Mouse (Mus musculus) midbrain, postnatal 0 days (tissue): ENCODE measurements around the gene Rgp1. TPM values are rescaled to one million over a fixed set of nuclear protein-coding genes. Genes with fewer than 3 reads are reported as not detected.

Experiments used
- ATAC-seq: fragments of 200-750 bp; cut with Nextera tagmentation; 2 replicates; pipeline ENCODE4 v1.8.0; 2017; ENCODE audit warnings: moderate number of reproducible peaks, mild to moderate bottlenecking, moderate TSS enrichment, moderate library complexity; ENCODE audit not compliant: low FRiP score
- DNase-seq: peaks from one replicate; pipeline ENCODE4 v3.0.0-alpha.2; 2015; ENCODE audit warnings: low spot score
- H3K27ac ChIP-seq: fragments of 300-500 bp; sonication (generic); 2 replicates; pipeline ENCODE4 v1.5.1; 2014; ENCODE audit warnings: low read depth, mild to moderate bottlenecking, low read length, mixed read lengths
- H3K27me3 ChIP-seq: fragments of 300-500 bp; sonication (generic); 2 replicates; pipeline ENCODE4 v1.6.1; 2014; ENCODE audit warnings: low read length, control low read depth, mixed read lengths; ENCODE audit not compliant: insufficient read depth
- H3K36me3 ChIP-seq: fragments of 300-500 bp; sonication (generic); 2 replicates; pipeline ENCODE4 v1.6.1; 2014; ENCODE audit warnings: low read length, control low read depth, mixed read lengths; ENCODE audit not compliant: insufficient read depth
- H3K4me1 ChIP-seq: fragments of 300-500 bp; sonication (generic); 2 replicates; pipeline ENCODE4 v1.6.1; 2014; ENCODE audit warnings: mild to moderate bottlenecking, control low read depth, antibody characterized with exemption, low read length, mixed read lengths; ENCODE audit not compliant: insufficient read depth
- H3K4me2 ChIP-seq: fragments of 300-500 bp; sonication (generic); 2 replicates; pipeline ENCODE4 v1.6.1; 2014; ENCODE audit warnings: low read depth, mild to moderate bottlenecking, low read length, mixed read lengths; ENCODE audit not compliant: poor library complexity, severe bottlenecking
- H3K4me3 ChIP-seq: fragments of 300-500 bp; sonication (generic); 2 replicates; pipeline ENCODE4 v1.5.1; 2014; ENCODE audit warnings: low read depth, mild to moderate bottlenecking, low read length, moderate library complexity
- H3K9ac ChIP-seq: fragments of 300-500 bp; sonication (generic); replicated peaks from 2 replicates; pipeline ENCODE4 v1.6.1; 2014; ENCODE audit warnings: mild to moderate bottlenecking, low read length, moderate library complexity, mixed read lengths; ENCODE audit not compliant: poor library complexity, severe bottlenecking
- H3K9me3 ChIP-seq: fragments of 300-500 bp; sonication (generic); 2 replicates; pipeline ENCODE4 v1.6.1; 2016; ENCODE audit warnings: low read length, control low read depth
- CTCF ChIP-seq: IDR thresholded peaks from 2 replicates; pipeline ENCODE4 v1.5.1; 2016; ENCODE audit warnings: antibody characterized with exemption, mild to moderate bottlenecking
- WGBS: fragments of 180-500 bp; shearing (Covaris S2); extraction: QIAGEN DNeasy Blood & Tissue Kit; methylation state at CpG from one replicate; pipeline ENCODE4 v1.1.7; 2014; 5-methylcytosine and 5-hydroxymethylcytosine counted together
- polyA plus RNA-seq: library from polyadenylated mRNA; unstranded; fragments of >200 nt; fragmentation: Nextera tagmentation; extraction: Ambion mirVana; gene quantifications from 2 replicates; pipeline ENCODE4 v1.2.1, GENCODE M21; 2015
- total RNA-seq: library from RNA; depleted of rRNA; stranded (reverse); fragments of >200 nt; gene quantifications from 2 replicates; pipeline ENCODE4 v1.2.3, GENCODE M21; 2014

Rgp1 gene
- total and polyA plus RNA-seq, 2 experiments from 2014 or later: 12.4 to 22.6 TPM

GRCm38 (mm10) chr4:43604751-43605685 lies 26.5 kb downstream of the Rgp1 start:
- Histone ChIP-seq H3K4me3 (no peak overlapping the region), H3K4me1 (no peaks in the 10 kb centered on the region), H3K36me3 (no peaks in the 10 kb centered on the region), H3K4me2 (no peak overlapping the region), H3K9me3 (no peaks in the 10 kb centered on the region), H3K27me3 (no peaks in the 10 kb centered on the region), H3K27ac (no peak overlapping the region), H3K9ac (no peak overlapping the region)
- no peak for TF ChIP-seq CTCF
- ATAC-seq (no peak), DNase-seq (no peak)
- WGBS: 77% methylated on average over 9 of the region's 9 CpGs

DNA sequence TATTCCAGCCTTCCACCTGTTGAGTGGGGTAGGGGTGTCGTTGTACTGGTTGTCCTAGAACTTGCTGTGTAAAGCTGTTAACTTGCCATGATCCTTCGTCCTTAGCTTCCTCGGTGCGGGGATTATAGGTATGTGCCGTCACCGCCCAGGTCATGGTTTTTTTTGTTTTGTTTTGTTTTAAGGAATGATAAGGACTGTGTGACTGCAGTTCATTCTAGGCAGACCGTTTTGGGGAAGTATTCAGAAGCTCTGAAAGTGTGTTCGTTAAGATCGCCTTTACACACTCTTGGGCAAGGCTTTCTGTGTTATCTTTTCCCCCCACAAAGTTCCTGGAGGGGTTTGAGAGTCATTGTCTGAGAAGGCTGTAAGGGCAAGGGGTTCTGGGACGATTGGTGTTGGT lies 34.0 kb downstream of the Rgp1 start:
- ATAC-seq (no peak), DNase-seq (no peak)
- H3K9me3 ChIP-seq: no peaks in the 10 kb centered on the region
- H3K4me2 ChIP-seq: no peak overlapping the region
- no peak overlapping the region for H3K9ac ChIP-seq
- no peaks in the 10 kb centered on the region for H3K36me3 ChIP-seq
- no peaks in the 10 kb centered on the region for H3K4me1 ChIP-seq
- WGBS: 75% methylated on average over 10 of the region's 10 CpGs
- TF ChIP-seq CTCF: no peak
- H3K4me3 ChIP-seq: no peak overlapping the region
- H3K27me3 ChIP-seq: no peaks in the 10 kb centered on the region
- H3K27ac ChIP-seq: no peak overlapping the region

- Histone ChIP-seq H3K4me3 (no peak overlapping the region), H3K9me3 (no peaks in the 10 kb centered on the region), H3K27me3 (no peaks in the 10 kb centered on the region), H3K4me2 (no peak overlapping the region), H3K27ac (no peak overlapping the region), H3K9ac (no peak overlapping the region), H3K4me1 (no peaks in the 10 kb centered on the region), H3K36me3 (no peaks in the 10 kb centered on the region)
- no peak for TF ChIP-seq CTCF
- DNase-seq (no peak), ATAC-seq (no peak)
- 72% methylated on average over 3 of the region's 3 CpGs for WGBS
Measured at GRCm38 (mm10) chr4:43613060-43613730, 34.7 kb downstream of the Rgp1 start.

DNA sequence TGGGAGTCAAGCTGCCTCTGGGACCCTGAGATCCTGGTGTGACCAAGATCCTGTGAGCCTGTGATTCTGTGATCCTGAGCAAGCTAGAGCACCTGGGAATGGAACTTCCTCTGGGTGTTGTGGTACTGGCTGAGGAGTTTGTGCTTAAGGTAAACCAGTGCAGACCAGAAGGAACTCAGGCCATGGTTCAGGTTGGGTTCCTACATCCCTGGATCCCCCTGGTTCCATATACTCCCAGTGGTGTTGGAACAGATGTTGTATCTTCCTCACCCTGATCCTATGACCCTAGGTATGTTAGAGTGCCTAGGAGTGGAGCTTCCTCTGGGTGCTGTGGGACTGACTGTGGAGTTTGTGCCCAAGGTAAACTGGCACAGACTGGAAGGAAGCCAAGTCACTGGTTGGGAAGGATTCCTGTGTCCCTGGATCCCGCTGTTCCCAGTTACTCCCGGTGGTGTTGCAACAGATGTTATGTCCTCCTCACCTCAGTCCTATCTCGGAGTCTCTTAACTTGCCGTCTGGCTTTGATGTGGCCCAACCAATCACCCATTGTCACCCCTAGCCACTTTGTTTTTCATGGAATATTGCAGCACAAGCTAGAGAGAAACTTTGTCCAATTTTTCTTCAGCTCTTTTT lies 41.7 kb downstream of the Rgp1 start:
- H3K27ac ChIP-seq: no peak overlapping the region
- ATAC-seq: no peak
- 94% methylated on average over 4 of the region's 4 CpGs for WGBS
- no peak overlapping the region for H3K9ac ChIP-seq
- no peaks in the 10 kb centered on the region for H3K27me3 ChIP-seq
- DNase-seq: no peak
- no peak for TF ChIP-seq CTCF
- no peaks in the 10 kb centered on the region for H3K9me3 ChIP-seq
- no peaks in the 10 kb centered on the region for H3K4me1 ChIP-seq
- H3K36me3 ChIP-seq: no peaks in the 10 kb centered on the region
- H3K4me2 ChIP-seq: no peak overlapping the region
- H3K4me3 ChIP-seq: no peak overlapping the region

GRCm38 (mm10) chr4:43629106-43629817 lies 50.7 kb downstream of the Rgp1 start:
- WGBS: 36% methylated on average over 20 of the region's 20 CpGs

More at GRCm38 (mm10) chr4:43629106-43629817, 50.7 kb downstream of the Rgp1 start:
- Histone ChIP-seq H3K36me3 (no peaks in the 10 kb centered on the region), H3K4me1 (peaks cover 23% of the 10 kb centered on the region), H3K9ac (no peak overlapping the region), H3K27ac (no peak overlapping the region), H3K4me3 (no peak overlapping the region), H3K9me3 (no peaks in the 10 kb centered on the region), H3K27me3 (no peaks in the 10 kb centered on the region), H3K4me2 (peak overlapping the region; percentile 24; the same call in 1 of the 2 replicates)
- peak; percentile 59; the same call in 1 of the 2 replicates for ATAC-seq
- peak; percentile 62 for DNase-seq
- no peak for TF ChIP-seq CTCF
